Mouse (Mus musculus) gastrocnemius, adult 8-10 months (tissue): ENCODE measurements around the gene Zfp950. TPM values are rescaled to one million over a fixed set of nuclear protein-coding genes. Genes with fewer than 3 reads are reported as not detected.
"Not testable (repeated sequence)": the region's sequence is repeated elsewhere in the genome, so short reads cannot be mapped to it uniquely, and the experiment has no call there.

Source experiments
- DNase-seq, 2 experiments: peaks; one replicate each; pipeline ENCODE4 v3.0.0; 2022; ENCODE audit warnings: low spot score in 2 of 2
- total RNA-seq, 4 experiments: library from RNA; stranded (reverse); gene quantifications; 2 replicates each; pipeline ENCODE4 v1.2.4; 2022

Zfp950 gene
- 1 to 10 TPM; 1.5 to 7.1 (median 4.6) TPM for total RNA-seq

DNA sequence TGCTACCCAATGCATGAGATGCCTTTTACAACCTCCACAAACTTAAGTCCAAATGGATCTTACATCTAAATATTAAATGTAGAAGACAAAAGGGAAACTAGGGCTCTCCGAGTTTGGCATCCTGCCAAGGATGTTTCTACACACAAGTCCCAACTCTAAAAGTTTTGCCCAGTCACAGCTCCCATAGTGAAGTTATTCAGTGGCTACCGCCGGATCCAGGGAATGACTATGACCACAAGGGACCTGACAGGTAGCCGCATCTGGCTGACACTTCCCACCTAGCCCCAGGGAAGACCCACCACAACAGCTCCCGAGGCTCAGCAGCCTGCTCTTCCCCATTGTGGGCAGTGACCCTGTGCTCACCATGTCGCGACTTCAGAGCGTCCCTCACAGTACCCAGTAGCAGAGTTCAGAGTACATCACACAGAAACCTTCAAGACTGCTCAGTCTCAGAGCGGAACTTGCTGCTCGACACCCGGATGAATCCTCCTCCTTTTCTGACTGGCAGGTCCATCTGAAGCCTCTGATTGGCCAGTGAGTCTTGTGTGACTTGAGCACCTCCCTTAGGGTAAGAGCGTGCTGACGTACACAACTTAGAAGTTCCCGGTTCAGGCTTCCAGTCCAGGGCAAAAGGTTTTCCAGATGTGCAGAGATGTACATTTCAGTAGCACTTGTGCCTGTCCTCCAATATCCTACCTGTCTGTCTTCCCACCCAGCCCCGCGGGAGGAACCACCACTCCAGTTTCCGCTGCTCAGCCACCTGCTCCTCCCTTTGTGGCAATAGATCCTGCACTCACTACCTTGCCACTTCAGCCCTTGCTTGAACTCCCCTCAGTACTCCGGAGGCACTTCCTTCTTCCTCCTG lies at the start of gene Zfp950:
Gene Zfp950 (minus strand): TSS at position 499 of the 865 bp plus-strand sequence.
- DNase-seq = peak; percentile 58 to 62

DNA sequence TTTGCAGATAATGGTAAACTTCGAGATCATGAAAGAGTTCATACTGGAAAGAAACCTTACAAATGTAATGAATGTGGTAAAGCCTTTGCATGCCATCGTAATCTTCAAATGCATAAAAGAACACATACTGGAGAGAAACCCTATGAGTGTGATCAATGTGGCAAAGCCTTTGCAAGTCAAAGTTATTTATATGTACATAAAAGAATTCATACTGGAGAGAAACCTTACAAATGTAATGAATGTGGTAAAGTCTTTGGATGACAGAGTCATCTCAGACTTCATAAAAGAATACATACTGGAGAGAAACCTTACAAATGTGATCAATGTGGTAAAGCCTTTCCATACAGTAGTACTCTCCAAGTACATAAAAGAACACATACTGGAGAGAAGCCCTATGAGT lies 43.0 kb upstream of the Zfp950 start, which contains the start of gene Gm6020:
Gene Gm6020 (plus strand): TSS at position 301 of the 400 bp plus-strand sequence.
- DNase-seq = not testable (repeated sequence)

- DNase-seq = no peak
Measured at GRCm38 (mm10) chr19:61175756-61176324, 35.2 kb upstream of the Zfp950 start, which contains the start of gene Gm7102. Gene Gm7102 (minus strand): TSS chr19:61176309.

GRCm38 (mm10) chr19:61151701-61152420 lies 11.2 kb upstream of the Zfp950 start:
- DNase-seq = no peak

- no peak for DNase-seq
Measured at GRCm38 (mm10) chr19:61151372-61151700, 10.7 kb upstream of the Zfp950 start.

- DNase-seq = no peak
Measured at GRCm38 (mm10) chr19:61141299-61141698, 659 bp upstream of the Zfp950 start.

DNA sequence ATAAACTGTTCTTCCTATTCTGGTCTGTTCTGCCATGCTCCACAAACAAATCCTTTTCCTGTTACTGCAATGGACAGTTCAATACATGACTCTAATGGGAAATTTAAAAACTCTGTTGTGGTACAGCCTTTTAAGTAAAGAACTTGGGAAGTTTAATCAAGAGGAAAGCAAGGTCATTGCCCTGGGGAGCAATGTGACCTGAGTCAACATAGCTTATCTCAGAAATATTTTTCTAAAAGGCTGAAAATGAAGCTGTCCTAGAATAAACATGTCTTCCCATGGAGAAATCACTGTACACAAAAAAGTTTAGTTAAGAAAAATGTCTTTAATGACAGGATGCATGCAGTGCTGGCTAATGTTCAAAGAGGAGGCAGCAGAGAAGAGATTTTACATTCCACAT lies 2.0 kb downstream of the Zfp950 start:
- no peak for DNase-seq

GRCm38 (mm10) chr19:61131096-61131495 lies 9.5 kb downstream of the Zfp950 start:
- no peak for DNase-seq

DNA sequence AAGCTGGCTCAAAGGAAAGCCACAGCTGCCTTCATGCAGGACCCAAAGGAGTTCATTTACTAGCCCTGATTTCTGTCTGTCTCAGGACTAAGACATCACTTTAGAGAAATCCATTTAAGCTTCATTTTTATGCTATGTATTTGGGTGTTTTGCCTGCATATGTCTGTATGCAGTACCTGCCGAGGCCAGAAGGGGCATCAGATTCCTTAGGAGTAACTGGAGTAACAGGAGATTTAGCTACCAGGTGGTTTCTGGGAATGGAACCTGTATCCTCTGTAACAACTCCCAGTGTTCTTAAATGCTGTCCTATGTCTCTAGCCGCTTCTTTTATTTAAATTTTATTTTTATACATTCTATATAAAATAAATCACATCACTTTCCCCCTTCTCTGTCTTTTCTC lies 30.5 kb downstream of the Zfp950 start:
- no peak for DNase-seq

DNA sequence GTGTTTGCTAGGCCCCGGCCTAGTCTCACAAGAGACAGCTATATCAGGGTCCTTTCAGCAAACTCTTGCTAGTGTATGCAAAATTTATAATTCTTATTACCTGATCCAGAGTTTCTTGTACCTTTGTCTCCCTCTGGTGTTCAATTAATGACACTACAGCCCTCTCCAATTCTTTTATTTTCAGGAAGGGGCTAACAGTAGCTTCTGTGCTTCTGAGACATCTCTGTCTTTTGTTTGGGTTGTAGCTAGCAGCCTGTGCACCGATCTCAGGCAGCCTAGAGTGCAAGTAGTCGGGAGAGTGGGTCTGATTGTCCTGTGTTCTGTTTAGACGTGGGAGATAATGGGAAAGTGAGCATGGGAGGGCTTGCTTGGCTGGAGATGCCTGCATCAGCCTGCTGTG lies 42.9 kb downstream of the Zfp950 start:
- DNase-seq = no peak

GRCm38 (mm10) chr19:61096776-61097175 lies 43.9 kb downstream of the Zfp950 start:
- DNase-seq = no peak

DNA sequence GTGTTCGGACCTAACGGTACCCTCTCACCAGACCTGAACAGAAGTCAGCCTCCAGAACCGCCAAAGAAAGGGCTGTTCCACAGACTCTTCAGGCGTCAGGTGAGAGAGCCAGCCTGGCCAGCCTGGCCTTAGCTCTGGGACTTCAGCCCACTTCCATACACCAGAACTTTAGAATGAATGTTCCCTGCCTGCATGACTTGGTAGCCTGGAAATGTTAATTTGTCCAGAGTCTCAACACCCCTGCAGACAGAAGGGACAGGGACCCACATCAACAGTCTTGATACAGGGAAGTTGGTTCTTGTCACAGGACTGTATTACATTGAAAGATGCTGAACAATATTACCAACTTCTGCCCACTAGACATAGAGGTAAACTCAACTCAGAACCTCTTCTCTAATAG lies 50.1 kb downstream of the Zfp950 start:
- DNase-seq = no peak

DNA sequence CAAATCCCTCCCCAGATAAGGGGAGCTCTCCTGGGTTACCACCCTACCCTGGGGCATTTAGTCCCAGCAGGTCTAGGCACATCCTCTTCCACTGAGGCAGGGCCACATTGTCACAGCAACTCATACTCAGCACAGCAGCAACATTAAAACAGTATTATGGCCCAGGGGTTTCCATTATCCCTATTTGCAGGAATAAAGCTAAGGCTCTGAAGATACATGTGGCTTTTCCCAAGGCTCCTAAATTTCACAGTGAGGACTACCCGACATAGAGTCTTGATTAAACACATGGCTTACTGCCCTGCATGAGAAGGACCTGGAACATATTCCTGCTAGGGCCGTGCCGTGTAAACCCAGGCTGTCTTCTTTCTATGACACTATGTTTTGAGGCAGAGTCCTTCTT lies 51.6 kb downstream of the Zfp950 start:
- no peak for DNase-seq

DNA sequence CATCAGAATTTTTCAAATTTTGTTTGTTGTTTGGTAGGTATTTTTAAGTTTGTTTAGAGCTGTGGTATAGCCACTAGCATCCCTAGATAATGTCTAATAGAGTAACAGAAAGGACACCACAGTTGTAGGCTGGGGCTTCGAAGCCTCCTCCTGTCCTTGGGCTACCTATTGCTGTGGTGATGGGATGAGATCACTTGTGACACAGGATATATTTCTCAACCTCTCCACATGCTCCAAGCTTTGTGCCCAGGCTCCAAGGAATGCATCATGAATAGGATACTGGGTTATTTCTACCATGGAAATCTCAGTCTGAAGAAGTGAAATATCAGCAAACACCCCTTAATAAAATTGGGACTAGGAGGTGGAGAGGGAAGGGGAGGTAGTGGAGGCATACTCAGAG lies 52.9 kb downstream of the Zfp950 start:
- DNase-seq = no peak

DNA sequence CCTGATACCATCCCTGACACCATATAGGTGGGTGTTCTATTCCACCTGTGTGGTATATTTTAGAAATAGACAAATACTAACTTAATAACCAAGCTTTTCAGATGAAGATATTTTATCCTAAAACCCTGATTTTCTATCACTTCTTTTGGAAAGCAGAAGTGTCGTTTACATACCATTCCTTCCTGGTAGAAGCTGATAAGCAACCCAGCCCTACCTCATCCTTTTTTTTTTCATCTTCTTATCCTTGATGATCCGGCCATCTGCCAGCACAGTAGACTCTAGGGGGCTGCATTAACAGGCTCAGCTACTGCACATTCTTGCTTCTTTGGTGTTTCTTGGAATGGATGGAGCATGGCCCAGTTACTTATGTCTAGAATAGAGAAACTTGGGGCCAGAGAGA lies 55.4 kb downstream of the Zfp950 start:
- no peak for DNase-seq

DNA sequence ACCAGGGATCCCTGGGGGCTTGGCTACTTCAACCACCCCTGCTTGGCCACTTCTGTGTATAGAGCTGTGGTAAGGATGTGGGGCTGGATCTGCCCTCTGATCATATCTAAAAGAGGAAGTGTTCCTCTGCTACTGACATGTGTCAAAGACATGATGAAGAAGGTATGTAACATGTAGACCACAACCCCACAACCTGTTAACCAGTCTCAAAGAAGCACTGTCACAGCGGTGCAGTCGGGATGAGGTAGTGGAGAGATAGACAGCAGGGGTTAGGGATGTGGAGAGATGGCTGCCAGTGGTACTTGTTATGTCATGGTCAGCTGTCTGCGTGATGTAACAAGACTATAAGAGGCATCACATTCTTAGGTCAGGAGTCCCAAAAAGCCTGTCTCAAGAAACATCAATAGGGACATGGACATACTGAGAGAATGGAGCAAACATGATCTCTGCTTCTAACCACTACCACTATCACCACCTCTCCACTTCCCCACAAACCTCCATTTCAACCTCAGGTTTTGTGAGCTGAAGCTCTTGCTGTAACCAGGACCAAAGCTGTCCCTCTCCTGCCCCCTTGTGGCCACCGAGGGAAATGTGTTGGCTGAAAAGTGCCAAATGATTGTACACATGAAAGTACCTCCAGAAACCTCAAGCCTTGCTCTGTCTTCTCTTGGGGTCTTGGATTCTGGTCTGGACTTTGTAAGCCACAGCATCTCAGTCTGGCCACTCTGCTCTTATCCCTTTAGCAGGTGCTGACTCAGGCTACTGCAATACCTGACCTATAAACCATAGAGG lies 56.3 kb downstream of the Zfp950 start:
- peak; percentile 82 to 83 for DNase-seq

DNA sequence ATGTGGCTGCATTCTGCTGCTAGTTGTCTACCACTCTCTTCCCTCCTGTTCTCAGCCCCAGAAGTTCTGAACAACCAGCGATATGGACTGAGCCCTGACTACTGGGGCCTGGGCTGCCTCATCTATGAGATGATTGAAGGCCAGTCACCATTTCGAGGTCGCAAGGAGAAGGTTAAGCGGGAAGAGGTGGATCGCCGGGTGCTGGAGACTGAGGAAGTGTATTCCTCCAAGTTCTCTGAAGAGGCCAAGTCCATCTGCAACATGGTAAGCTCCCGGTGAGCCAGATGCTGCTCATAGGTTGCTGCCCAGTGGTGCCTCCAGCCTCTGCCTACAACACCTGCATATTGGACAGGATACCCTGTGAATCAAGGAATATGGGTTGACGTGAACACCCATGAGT lies 57.6 kb downstream of the Zfp950 start:
- DNase-seq = no peak

DNA sequence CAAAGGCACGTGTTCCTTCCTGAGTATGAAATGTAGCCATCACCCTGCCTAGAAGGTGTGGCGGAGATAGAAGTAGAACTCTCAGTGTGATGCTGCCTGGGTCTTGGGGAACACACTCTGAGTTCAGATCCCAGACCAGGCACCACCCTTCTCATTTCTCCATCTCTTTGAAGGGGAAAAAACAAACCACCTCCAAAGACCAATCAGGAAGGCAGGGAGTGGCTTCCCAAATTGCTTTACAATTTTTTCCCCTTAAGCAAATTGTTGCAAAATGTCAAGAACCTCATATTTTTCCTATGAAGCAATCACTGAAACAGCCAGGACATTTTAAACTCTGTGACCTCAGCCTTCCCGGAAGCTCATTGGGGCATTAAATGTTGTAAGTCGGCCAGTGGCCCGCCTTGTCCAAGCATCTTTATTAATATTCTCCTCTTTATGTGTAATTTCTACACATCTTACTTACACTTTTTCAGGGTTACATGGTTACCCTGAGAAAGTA lies 60.3 kb downstream of the Zfp950 start:
- no peak for DNase-seq

- no peak for DNase-seq
Measured at GRCm38 (mm10) chr19:61078622-61079021, 62.0 kb downstream of the Zfp950 start.

- no peak for DNase-seq
Measured at GRCm38 (mm10) chr19:61065011-61065410, 75.6 kb downstream of the Zfp950 start.

- DNase-seq = no peak
Measured at GRCm38 (mm10) chr19:61064386-61064785, 76.3 kb downstream of the Zfp950 start.
